Mouse (Mus musculus) liver, adult (tissue): ENCODE data around the gene Smarcal1.

ENCODE experiments used
- GATA4 ChIP-seq: IDR thresholded peaks from 2 replicates; pipeline ENCODE4 v1.6.1; 2014; ENCODE audit warnings: mild to moderate bottlenecking, low read length; ENCODE audit not compliant: insufficient replicate concordance

The Smarcal1 gene

GRCm38 (mm10) chr1:72582947-72583731 is at the start of gene Smarcal1:
Smarcal1 (plus strand) TSS chr1:72583251.
- peak; percentile 70; the same call in 1 of the 2 replicates for TF ChIP-seq GATA4

GRCm38 (mm10) chr1:72533439-72533838 is 49.6 kb upstream of the Smarcal1 start:
- TF ChIP-seq GATA4 = no peak

GRCm38 (mm10) chr1:72535725-72536571 is 47.1 kb upstream of the Smarcal1 start:
- no peak for TF ChIP-seq GATA4

GRCm38 (mm10) chr1:72536611-72537351 is 46.3 kb upstream of the Smarcal1 start, which contains the start of gene March4:
March4 (minus strand) TSS chr1:72536930.
- TF ChIP-seq GATA4 = no peak

GRCm38 (mm10) chr1:72538266-72538665 is 44.8 kb upstream of the Smarcal1 start:
- no peak for TF ChIP-seq GATA4

- TF ChIP-seq GATA4 = no peak
These were observed 32.7 kb upstream of the Smarcal1 start for GRCm38 (mm10) chr1:72550317-72550716.

- TF ChIP-seq GATA4 = no peak
These were observed 26.6 kb upstream of the Smarcal1 start for GRCm38 (mm10) chr1:72556471-72556870.

- TF ChIP-seq GATA4 = no peak
These were observed 24.4 kb upstream of the Smarcal1 start for GRCm38 (mm10) chr1:72558625-72559024.

GRCm38 (mm10) chr1:72564334-72564962 is 18.6 kb upstream of the Smarcal1 start:
- no peak for TF ChIP-seq GATA4

- TF ChIP-seq GATA4 = no peak
These were observed 16.0 kb upstream of the Smarcal1 start for GRCm38 (mm10) chr1:72567056-72567455.

- TF ChIP-seq GATA4 = no peak
These were observed 14.3 kb upstream of the Smarcal1 start for GRCm38 (mm10) chr1:72568725-72569124.

- no peak for TF ChIP-seq GATA4
These were observed 9.0 kb upstream of the Smarcal1 start for GRCm38 (mm10) chr1:72574047-72574446.

GRCm38 (mm10) chr1:72574608-72575007 is 8.4 kb upstream of the Smarcal1 start:
- TF ChIP-seq GATA4 = no peak

- TF ChIP-seq GATA4 = no peak
These were observed 7.9 kb upstream of the Smarcal1 start for GRCm38 (mm10) chr1:72575121-72575520.

- no peak for TF ChIP-seq GATA4
These were observed 5.5 kb upstream of the Smarcal1 start for GRCm38 (mm10) chr1:72577481-72577922.
